Mouse (Mus musculus) liver, adult 2 months (tissue): ENCODE data around the gene Hlcs.

Experiments
- CTCF ChIP-seq: fragments of 200-500 bp; IDR thresholded peaks from 2 replicates; pipeline ENCODE4 v1.5.1; 2011; ENCODE audit warnings: low read depth, low read length, control low read depth
- POLR2A ChIP-seq: fragments of 200-500 bp; IDR thresholded peaks from 2 replicates; pipeline ENCODE4 v1.6.1; 2011; ENCODE audit warnings: low read length, control low read depth; ENCODE audit not compliant: insufficient read depth; ENCODE audit errors: extremely low read depth

- TF ChIP-seq POLR2A (no peak), CTCF (no peak)
Measured at GRCm38 (mm10) chr16:94085603-94086285, 227.6 kb downstream of the Hlcs start.
